Mouse (Mus musculus) left cerebral cortex, postnatal 10 days (tissue): Measurements from ENCODE around the gene Tgfb3. TPM values are rescaled to one million over a fixed set of nuclear protein-coding genes. Genes with fewer than 3 reads are reported as not detected.

ENCODE experiments used
- DNase-seq, 2 experiments: peaks; one replicate each; pipeline ENCODE4 v3.0.0; 2021 to 2022; ENCODE audit warnings: low spot score in 2 of 2, mixed read lengths in 1 of 2; ENCODE audit errors: extremely low spot score in 1 of 2
- intact Hi-C: fragments of 180-260 bp; cut with DNase I; formaldehyde crosslinking; loops from one replicate; pipeline ENCODE4 v1.15.1; 2025
- total RNA-seq, 2 experiments: library from RNA; stranded (reverse); gene quantifications; 2 replicates each; pipeline ENCODE4 v1.2.3; 2021

Tgfb3 gene
- 1 to 10 TPM; 9.2 to 9.3 TPM for total RNA-seq

GRCm38 (mm10) chr12:86078553-86079201 is at the start of gene Tgfb3:
Gene Tgfb3 (minus strand): TSS chr12:86079041.
- intact Hi-C loops = loop anchor here (2.0 to 10.0 kb wide), 4 partner anchors 56 to 334 kb away; partner anchors contain the start of gene Flvcr2
- DNase-seq = no peak

GRCm38 (mm10) chr12:86128122-86128521 is 49.3 kb upstream of the Tgfb3 start:
- no peak for DNase-seq
- intact Hi-C loops = no loop called here

GRCm38 (mm10) chr12:86124016-86124415 is 45.2 kb upstream of the Tgfb3 start:
- intact Hi-C loops = no loop called here

DNA sequence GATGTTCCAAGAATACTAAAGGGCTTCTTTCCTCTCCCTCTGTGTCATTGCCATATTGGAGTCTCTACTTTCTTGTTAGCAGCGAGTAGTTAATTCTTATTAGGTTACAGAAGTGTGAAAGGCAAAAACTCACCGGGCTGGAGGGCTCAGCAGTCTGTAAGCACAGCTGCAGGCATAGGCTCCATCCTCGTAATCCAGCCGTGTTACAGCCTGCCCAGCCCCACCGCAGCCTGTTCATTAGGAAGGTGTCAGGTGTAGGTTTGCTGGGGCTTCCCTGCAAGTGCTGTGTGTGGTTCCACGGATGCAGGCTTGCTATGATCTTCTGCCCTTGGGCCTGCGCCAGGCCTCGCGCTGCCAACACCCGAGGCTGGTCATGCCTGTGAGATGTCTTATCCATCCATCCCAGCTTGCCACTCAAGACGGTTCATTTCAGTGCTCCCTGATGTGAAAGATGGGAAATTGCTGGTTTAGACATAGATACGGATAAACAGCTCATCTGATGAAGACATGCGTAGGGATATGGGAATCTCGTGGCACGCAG is 37.5 kb upstream of the Tgfb3 start:
- intact Hi-C loops = no loop called here
- DNase-seq = no peak

More at GRCm38 (mm10) chr12:86124016-86124415, 45.2 kb upstream of the Tgfb3 start:
- DNase-seq = no peak

DNA sequence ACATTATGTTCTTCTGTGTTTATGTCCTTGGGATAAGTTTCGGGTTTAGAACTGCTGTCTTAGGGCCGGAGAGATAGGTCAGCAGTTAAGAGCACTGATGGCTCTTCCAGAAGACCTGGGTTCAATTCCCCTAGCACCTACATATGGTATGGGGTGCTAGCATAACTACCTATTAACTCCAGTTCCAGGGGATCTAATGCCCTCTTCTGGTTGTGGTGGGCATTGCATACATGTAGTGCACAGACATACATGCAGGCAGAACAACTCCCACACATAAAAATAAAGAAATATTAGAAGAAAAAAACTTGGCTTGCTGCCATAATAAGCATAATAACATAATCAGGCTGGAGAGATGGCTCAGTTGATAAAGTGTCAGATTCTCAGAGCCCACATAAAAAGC is 31.8 kb upstream of the Tgfb3 start:
- DNase-seq = no peak
- intact Hi-C loops = no loop called here

GRCm38 (mm10) chr12:86109531-86109930 is 30.7 kb upstream of the Tgfb3 start:
- DNase-seq = no peak
- intact Hi-C loops = no loop called here

- intact Hi-C loops = no loop called here
- no peak for DNase-seq
Measured at GRCm38 (mm10) chr12:86107645-86108044, 28.8 kb upstream of the Tgfb3 start.

DNA sequence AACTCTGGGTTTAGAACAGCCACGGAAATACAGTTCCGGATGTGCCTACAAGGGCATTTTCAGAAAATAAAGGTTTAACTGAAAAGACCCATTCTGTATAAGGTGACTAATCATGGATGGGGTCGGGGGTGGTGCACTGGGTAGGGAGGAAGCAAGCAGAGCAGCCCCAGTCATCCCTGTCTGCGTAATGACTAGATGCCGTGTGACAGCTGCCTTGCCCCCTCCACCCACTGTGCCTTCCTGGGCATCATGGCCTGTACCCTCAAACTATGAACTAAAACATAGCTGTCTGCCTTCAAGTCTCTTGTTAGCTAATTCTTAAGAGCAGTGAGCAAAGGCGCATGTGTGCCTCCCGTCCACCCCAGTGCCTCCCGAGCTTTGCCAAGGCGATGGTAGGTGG is 27.2 kb upstream of the Tgfb3 start:
- intact Hi-C loops = no loop called here
- DNase-seq = no peak

DNA sequence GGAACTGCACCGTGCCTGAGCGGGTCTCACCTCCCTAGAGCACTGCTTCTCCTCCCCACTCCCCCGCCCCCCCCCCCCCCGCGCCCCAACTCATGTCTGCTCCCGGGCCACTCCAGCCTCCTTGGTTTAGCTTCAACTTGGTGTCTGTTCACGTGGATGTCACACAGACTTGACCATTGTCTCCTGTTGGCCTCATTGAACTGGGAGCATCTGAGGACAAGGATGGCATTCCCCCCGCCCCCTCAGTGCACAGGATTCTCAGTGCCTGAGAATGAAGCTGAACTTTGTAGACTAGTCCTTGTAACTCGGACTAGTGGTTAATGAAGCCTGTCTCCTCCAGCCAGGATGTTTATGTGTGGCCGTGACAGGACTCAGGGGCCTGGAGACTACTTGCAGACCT is 26.7 kb upstream of the Tgfb3 start:
- intact Hi-C loops = no loop called here
- no peak for DNase-seq

DNA sequence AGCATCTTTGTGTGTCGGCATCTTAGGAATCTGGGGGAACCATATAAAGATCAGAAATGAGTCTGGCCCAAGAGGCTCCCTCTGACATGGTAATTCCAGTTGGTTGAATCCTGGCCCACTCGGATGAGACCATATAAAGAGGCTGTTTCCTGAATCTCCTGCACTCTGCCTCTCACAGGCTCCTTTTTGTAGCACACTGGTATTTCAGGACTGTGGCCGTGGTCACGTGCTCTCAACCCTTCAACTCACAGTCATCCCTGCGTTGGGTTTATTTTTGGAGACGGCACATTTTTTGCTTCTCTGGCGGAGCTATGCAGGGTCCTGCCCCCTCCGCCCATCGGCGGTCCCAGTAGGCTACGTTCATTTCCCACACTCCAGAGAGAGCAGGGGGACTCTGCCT is 25.5 kb upstream of the Tgfb3 start:
- DNase-seq = peak in 1 of 2 experiments; percentile 57
- intact Hi-C loops = no loop called here

GRCm38 (mm10) chr12:86103852-86104251 is 25.0 kb upstream of the Tgfb3 start:
- intact Hi-C loops = no loop called here
- peak in 1 of 2 experiments; percentile 60 for DNase-seq

- no peak for DNase-seq
- intact Hi-C loops = no loop called here
Measured at GRCm38 (mm10) chr12:86103391-86103790, 24.6 kb upstream of the Tgfb3 start.

GRCm38 (mm10) chr12:86102686-86103085 is 23.8 kb upstream of the Tgfb3 start:
- intact Hi-C loops = no loop called here
- no peak for DNase-seq

- intact Hi-C loops = no loop called here
- DNase-seq = no peak
Measured at GRCm38 (mm10) chr12:86100711-86101110, 21.9 kb upstream of the Tgfb3 start.

DNA sequence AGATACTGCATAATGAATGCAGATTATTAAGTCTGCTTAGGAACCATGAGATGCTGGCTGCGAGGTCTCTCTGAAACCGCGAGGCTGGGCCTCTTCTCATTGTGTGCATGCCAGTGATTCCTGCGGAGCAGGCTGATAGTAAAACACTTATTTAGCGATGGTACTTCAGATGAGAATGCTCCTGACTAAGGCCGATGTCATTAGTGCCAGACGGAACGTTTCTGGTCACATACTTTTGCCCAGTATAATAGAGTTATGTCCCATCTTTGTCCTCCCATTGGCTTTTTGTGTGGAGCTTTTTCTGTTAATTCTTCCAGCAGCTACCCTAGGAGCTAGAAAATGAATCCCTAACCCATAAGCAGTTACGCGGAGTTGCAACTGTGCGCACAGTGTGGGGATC is 18.9 kb upstream of the Tgfb3 start:
- DNase-seq = no peak
- intact Hi-C loops = no loop called here

- no peak for DNase-seq
- intact Hi-C loops = no loop called here
Measured at GRCm38 (mm10) chr12:86095806-86096205, 17.0 kb upstream of the Tgfb3 start.

GRCm38 (mm10) chr12:86094075-86094474 is 15.2 kb upstream of the Tgfb3 start:
- intact Hi-C loops = no loop called here
- DNase-seq = no peak

DNA sequence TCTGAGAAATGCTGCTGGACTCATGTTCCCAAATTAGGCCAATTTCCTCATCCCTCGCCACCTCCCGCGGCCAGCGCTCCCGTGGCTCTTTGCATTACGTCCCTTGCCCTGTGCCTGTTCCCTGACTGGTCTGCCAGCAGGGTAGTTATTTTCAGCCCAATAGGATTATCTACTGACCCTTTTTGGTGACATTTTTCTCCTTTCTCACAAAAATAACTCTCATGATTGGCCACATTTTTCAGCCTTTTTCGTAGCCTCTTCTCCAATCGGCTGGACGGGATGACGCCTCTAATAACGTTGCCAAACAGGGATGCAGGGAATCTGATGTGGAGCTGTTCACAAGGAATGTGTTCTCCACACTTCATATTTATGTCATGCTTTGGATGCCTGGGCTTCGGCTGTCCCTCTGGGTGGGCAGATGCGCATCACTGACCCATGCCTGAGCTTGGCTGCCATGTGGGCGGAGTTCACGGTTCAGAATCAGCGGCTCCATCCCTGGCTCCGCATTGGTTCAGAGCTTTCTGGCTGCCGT is 12.8 kb upstream of the Tgfb3 start:
- peak in 1 of 2 experiments; percentile 53 for DNase-seq
- intact Hi-C loops = no loop called here

DNA sequence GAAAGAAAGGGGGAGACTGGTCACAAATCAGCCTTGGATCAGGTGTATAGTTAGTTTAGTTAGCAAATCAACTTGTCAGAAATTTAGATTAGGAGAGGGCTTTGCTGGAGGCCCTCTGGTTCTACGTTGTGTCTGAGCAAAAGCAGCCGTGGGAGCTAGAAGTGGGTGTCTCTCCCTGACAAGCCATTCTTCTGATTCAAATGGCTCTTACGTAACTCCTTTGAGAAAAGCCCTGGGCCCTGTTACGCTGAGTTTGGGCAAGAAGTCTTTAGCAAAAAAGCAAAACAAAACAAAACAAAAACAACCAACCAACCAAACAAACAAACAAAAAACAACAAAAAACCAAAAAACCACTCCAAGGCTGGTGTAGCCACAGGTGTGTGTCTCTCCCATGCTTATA is 11.9 kb upstream of the Tgfb3 start:
- DNase-seq = no peak
- intact Hi-C loops = no loop called here

- intact Hi-C loops = no loop called here
- DNase-seq = peak in 1 of 2 experiments; percentile 71
Measured at GRCm38 (mm10) chr12:86088042-86088441, 9.2 kb upstream of the Tgfb3 start.
